Mouse (Mus musculus): Measurements from ENCODE around the gene Gm5767. TPM values are rescaled to one million over a fixed set of nuclear protein-coding genes. Genes with fewer than 3 reads are reported as not detected.

The Gm5767 gene
- total RNA-seq, 2 experiments from 2014 or later: not detected

GRCm38 (mm10) chr16:8668386-8668785 lies 12.2 kb upstream of the Gm5767 start:
- no peak for DNase-seq

GRCm38 (mm10) chr16:8669432-8669831 lies 11.1 kb upstream of the Gm5767 start:
- no peak for DNase-seq
- intact Hi-C loops (cut with DNase I): no loop called here

More at GRCm38 (mm10) chr16:8668386-8668785, 12.2 kb upstream of the Gm5767 start:
- intact Hi-C loops (cut with DNase I): no loop called here

- intact Hi-C loops (cut with DNase I): loop anchor here (5.0 kb wide), 1 partner anchor 158 kb away; the partner anchor contains the start of gene Abat
Measured at GRCm38 (mm10) chr16:8670041-8671035, 10.2 kb upstream of the Gm5767 start.

GRCm38 (mm10) chr16:8671551-8672349 lies 8.8 kb upstream of the Gm5767 start, which contains the start of gene Carhsp1:
TSS of gene Carhsp1 (minus strand) at chr16:8672155.
- intact Hi-C loops (cut with DNase I): loop anchor here (2.0 to 5.0 kb wide), 2 partner anchors 27 to 159 kb away; partner anchors contain the start of gene Abat
- peak; percentile 94 to 96 for DNase-seq

More at GRCm38 (mm10) chr16:8670041-8671035, 10.2 kb upstream of the Gm5767 start:
- DNase-seq: peak in 1 of 2 experiments; percentile 28

- intact Hi-C loops (cut with DNase I): loop anchor here (2.0 to 5.0 kb wide), 2 partner anchors 28 to 160 kb away; partner anchors contain the start of gene Abat
- no peak for DNase-seq
Measured at GRCm38 (mm10) chr16:8672350-8672687, 8.3 kb upstream of the Gm5767 start.

- intact Hi-C loops (cut with DNase I): loop anchor here (2.0 to 5.0 kb wide), 2 partner anchors 28 to 161 kb away; partner anchors contain the start of gene Abat
- DNase-seq: no peak
Measured at GRCm38 (mm10) chr16:8672811-8673210, 7.8 kb upstream of the Gm5767 start.

GRCm38 (mm10) chr16:8673343-8673742 lies 7.2 kb upstream of the Gm5767 start:
- intact Hi-C loops (cut with DNase I): loop anchor here (2.0 to 5.0 kb wide), 2 partner anchors 29 to 161 kb away; partner anchors contain the start of gene Abat
- DNase-seq: no peak

- peak; percentile 54 to 67 for DNase-seq
- intact Hi-C loops (cut with DNase I): loop anchor here (1.0 to 5.0 kb wide), 2 partner anchors 162 to 262 kb away; partner anchors contain the start of gene Abat
Measured at GRCm38 (mm10) chr16:8674165-8674564, 6.4 kb upstream of the Gm5767 start.

GRCm38 (mm10) chr16:8675559-8675958 lies 5.0 kb upstream of the Gm5767 start:
- no peak for DNase-seq
- intact Hi-C loops (cut with DNase I): no loop called here

GRCm38 (mm10) chr16:8676228-8676627 lies 4.3 kb upstream of the Gm5767 start:
- no peak for DNase-seq
- intact Hi-C loops (cut with DNase I): loop anchor here (1.0 to 2.0 kb wide), 2 partner anchors 37 to 270 kb away; no protein-coding TSS in a partner anchor

GRCm38 (mm10) chr16:8676800-8677199 lies 3.8 kb upstream of the Gm5767 start:
- peak; percentile 58 to 78 for DNase-seq
- intact Hi-C loops (cut with DNase I): loop anchor here (1.0 to 2.0 kb wide), 3 partner anchors 38 to 270 kb away; no protein-coding TSS in a partner anchor

GRCm38 (mm10) chr16:8678035-8678434 lies 2.5 kb upstream of the Gm5767 start:
- no peak for DNase-seq
- intact Hi-C loops (cut with DNase I): no loop called here

- DNase-seq: no peak
- intact Hi-C loops (cut with DNase I): no loop called here
Measured at GRCm38 (mm10) chr16:8678676-8679075, 1.9 kb upstream of the Gm5767 start.

GRCm38 (mm10) chr16:8679780-8680179 lies 790 bp upstream of the Gm5767 start:
- no peak for DNase-seq
- intact Hi-C loops (cut with DNase I): no loop called here

GRCm38 (mm10) chr16:8685087-8685486 lies 4.5 kb downstream of the Gm5767 start:
- intact Hi-C loops (cut with DNase I): no loop called here
- no peak for DNase-seq

- intact Hi-C loops (cut with DNase I): loop anchor here (1.0 kb wide), 2 partner anchors 83 to 183 kb away; no protein-coding TSS in a partner anchor
- peak; percentile 84 to 90 for DNase-seq
Measured at GRCm38 (mm10) chr16:8686121-8686870, 5.7 kb downstream of the Gm5767 start.

- peak; percentile 40 to 52 for DNase-seq
- intact Hi-C loops (cut with DNase I): loop anchor here (1.0 kb wide), 2 partner anchors 82 to 182 kb away; no protein-coding TSS in a partner anchor
Measured at GRCm38 (mm10) chr16:8686871-8687535, 6.4 kb downstream of the Gm5767 start.

GRCm38 (mm10) chr16:8687559-8688112 lies 7.1 kb downstream of the Gm5767 start:
- intact Hi-C loops (cut with DNase I): no loop called here

More at GRCm38 (mm10) chr16:8687559-8688112, 7.1 kb downstream of the Gm5767 start:
- DNase-seq: no peak

Measured in heart, postnatal 10 days (tissue).